Mouse (Mus musculus) limb, embryonic 14.5 days (tissue): Measurements from ENCODE around the gene Klkb1. TPM values are rescaled to one million over a fixed set of nuclear protein-coding genes. Genes with fewer than 3 reads are reported as not detected.

Source experiments
- ATAC-seq: fragments of 200-750 bp; cut with Nextera tagmentation; 2 replicates; pipeline ENCODE4 v1.8.0; 2017; ENCODE audit warnings: low read depth, moderate number of reproducible peaks, moderate TSS enrichment; ENCODE audit not compliant: low FRiP score
- DNase-seq: peaks from one replicate; pipeline ENCODE4 v3.0.0-alpha.2; 2015; ENCODE audit warnings: low spot score
- H3K27ac ChIP-seq: fragments of 300-500 bp; sonication (generic); replicated peaks from 2 replicates; pipeline ENCODE4 v1.5.1; 2014; ENCODE audit warnings: low read depth, mild to moderate bottlenecking, low read length, moderate library complexity, mixed read lengths
- H3K27me3 ChIP-seq: fragments of 300-500 bp; sonication (generic); 2 replicates; pipeline ENCODE4 v1.6.1; 2014; ENCODE audit warnings: low read length, mixed read lengths; ENCODE audit not compliant: control insufficient read depth, insufficient read depth
- H3K36me3 ChIP-seq: fragments of 300-500 bp; sonication (generic); 2 replicates; pipeline ENCODE4 v1.6.1; 2014; ENCODE audit warnings: mild to moderate bottlenecking, low read length, moderate library complexity, mixed read lengths; ENCODE audit not compliant: control insufficient read depth, insufficient read depth
- H3K4me1 ChIP-seq: fragments of 300-500 bp; sonication (generic); 2 replicates; pipeline ENCODE4 v1.6.1; 2014; ENCODE audit warnings: antibody characterized with exemption, low read length, mixed read lengths; ENCODE audit not compliant: control insufficient read depth, insufficient read depth
- H3K4me2 ChIP-seq: fragments of 300-500 bp; sonication (generic); replicated peaks from 2 replicates; pipeline ENCODE4 v1.6.1; 2014; ENCODE audit warnings: low read depth, mild to moderate bottlenecking, low read length, moderate library complexity; ENCODE audit not compliant: severe bottlenecking
- H3K4me3 ChIP-seq: fragments of 300-500 bp; sonication (generic); replicated peaks from 2 replicates; pipeline ENCODE4 v1.5.1; 2014; ENCODE audit warnings: low read length
- H3K9ac ChIP-seq: fragments of 300-500 bp; sonication (generic); 2 replicates; pipeline ENCODE4 v1.6.1; 2014; ENCODE audit warnings: mild to moderate bottlenecking, low read depth, low read length, moderate library complexity; ENCODE audit not compliant: severe bottlenecking
- H3K9me3 ChIP-seq: fragments of 300-500 bp; sonication (generic); 2 replicates; pipeline ENCODE4 v1.6.1; 2016; ENCODE audit warnings: low read length; ENCODE audit not compliant: control insufficient read depth
- POLR2A ChIP-seq: fragments of 200-500 bp; IDR thresholded peaks from 2 replicates; pipeline ENCODE4 v1.8.0; 2012; ENCODE audit warnings: inconsistent platforms, mild to moderate bottlenecking, moderate library complexity, borderline replicate concordance; ENCODE audit not compliant: insufficient read depth, insufficient read length; ENCODE audit errors: extremely low read depth
- WGBS: fragments of 180-500 bp; shearing (Covaris S2); extraction: QIAGEN DNeasy Blood & Tissue Kit; methylation state at CpG from one replicate; pipeline ENCODE4 v1.1.7; 2014; 5-methylcytosine and 5-hydroxymethylcytosine counted together
- polyA plus RNA-seq, 2 experiments: library from polyadenylated mRNA; depleted of rRNA in 1 of 2; stranded (reverse) in 1 of 2; unstranded in 1 of 2; fragments of >200 nt; fragmentation: Nextera tagmentation in 1 of 2; extraction: Ambion mirVana in 1 of 2; gene quantifications; 2 replicates each; pipeline versions ENCODE4 v1.2.1 to v1.2.3; 2012 to 2014

The Klkb1 gene
- polyA plus RNA-seq, 2 experiments = 0.01 TPM; not detected in 1

DNA sequence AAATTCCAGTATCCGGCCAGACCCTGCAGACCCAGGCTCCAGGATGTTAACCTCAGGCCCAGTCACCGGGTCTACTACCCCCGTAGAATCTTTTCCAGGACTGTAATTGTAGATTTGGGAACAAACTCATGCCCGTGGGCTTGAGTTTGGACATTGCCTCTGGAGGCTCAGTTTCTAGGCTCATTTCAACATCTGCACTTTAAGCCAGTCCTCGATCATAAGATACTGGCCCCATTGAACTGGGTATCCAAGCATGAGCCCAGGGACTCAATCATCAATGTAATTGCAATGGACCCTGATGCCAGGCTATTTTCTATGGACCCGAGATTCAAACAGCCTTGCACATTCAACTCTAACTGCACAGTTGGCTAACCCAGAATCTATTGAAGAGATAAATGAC lies 617 bp upstream of the Klkb1 start:
- H3K4me3 ChIP-seq = no peak overlapping the region
- H3K27ac ChIP-seq = no peak overlapping the region
- no peak for DNase-seq
- no peak for TF ChIP-seq POLR2A
- ATAC-seq = no peak
- no peaks in the 10 kb centered on the region for H3K27me3 ChIP-seq
- H3K9me3 ChIP-seq = no peaks in the 10 kb centered on the region
- H3K36me3 ChIP-seq = no peaks in the 10 kb centered on the region
- H3K9ac ChIP-seq = no peak overlapping the region
- H3K4me2 ChIP-seq = no peak overlapping the region
- 91% methylated on average over 6 of the region's 6 CpGs for WGBS
- H3K4me1 ChIP-seq = no peaks in the 10 kb centered on the region

DNA sequence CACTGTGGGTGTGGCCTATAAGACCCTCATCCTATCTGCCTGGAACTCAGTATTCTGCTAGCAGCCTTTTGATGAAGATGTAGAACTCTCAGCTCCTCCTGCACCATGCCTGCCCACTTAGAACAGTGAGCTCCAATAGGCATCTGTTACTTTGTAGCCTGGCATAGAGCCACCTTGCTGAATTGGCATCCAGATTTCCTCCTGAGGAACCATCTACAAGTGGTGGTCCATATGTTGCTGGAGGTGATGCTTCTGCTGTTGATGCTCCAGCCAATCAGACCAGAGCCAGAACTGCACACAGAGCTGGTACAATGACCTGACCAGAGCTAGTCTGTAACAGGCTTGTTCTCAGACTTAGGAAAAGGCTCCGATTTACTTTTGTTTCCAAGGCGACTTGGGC lies 2.9 kb downstream of the Klkb1 start:
- DNase-seq = no peak
- no peaks in the 10 kb centered on the region for H3K4me1 ChIP-seq
- WGBS = 78% methylated on average over 2 of the region's 2 CpGs
- H3K27me3 ChIP-seq = no peaks in the 10 kb centered on the region
- H3K27ac ChIP-seq = no peak overlapping the region
- no peaks in the 10 kb centered on the region for H3K36me3 ChIP-seq
- H3K4me2 ChIP-seq = no peak overlapping the region
- ATAC-seq = no peak
- no peak for TF ChIP-seq POLR2A
- no peak overlapping the region for H3K4me3 ChIP-seq
- no peak overlapping the region for H3K9ac ChIP-seq
- no peaks in the 10 kb centered on the region for H3K9me3 ChIP-seq

DNA sequence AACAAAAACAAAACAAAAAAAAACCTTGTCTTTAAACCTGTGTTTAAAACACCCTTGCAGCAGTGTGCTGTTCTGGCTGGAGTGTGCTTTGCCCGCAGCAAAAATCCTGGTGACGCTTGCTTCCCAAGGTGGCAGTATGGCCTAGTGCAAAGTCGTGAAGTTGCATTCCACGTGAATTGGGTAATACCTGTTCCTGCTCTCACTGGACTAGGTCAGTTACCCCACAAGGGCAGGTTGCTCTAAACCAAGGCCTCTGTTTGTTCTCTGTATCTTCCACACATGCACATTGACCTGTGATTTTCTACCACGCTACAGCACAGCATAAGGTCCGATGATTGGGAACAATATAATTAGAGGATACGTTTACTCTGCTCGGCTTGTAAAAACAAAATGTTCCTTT lies 13.0 kb downstream of the Klkb1 start:
- ATAC-seq (no peak), DNase-seq (no peak)
- no peak overlapping the region for H3K4me2 ChIP-seq
- no peaks in the 10 kb centered on the region for H3K36me3 ChIP-seq
- no peak overlapping the region for H3K27ac ChIP-seq
- H3K27me3 ChIP-seq = no peaks in the 10 kb centered on the region
- TF ChIP-seq POLR2A = no peak
- H3K9ac ChIP-seq = no peak overlapping the region
- H3K9me3 ChIP-seq = no peaks in the 10 kb centered on the region
- H3K4me1 ChIP-seq = no peaks in the 10 kb centered on the region
- WGBS = 65% methylated on average over 8 of the region's 8 CpGs
- no peak overlapping the region for H3K4me3 ChIP-seq

DNA sequence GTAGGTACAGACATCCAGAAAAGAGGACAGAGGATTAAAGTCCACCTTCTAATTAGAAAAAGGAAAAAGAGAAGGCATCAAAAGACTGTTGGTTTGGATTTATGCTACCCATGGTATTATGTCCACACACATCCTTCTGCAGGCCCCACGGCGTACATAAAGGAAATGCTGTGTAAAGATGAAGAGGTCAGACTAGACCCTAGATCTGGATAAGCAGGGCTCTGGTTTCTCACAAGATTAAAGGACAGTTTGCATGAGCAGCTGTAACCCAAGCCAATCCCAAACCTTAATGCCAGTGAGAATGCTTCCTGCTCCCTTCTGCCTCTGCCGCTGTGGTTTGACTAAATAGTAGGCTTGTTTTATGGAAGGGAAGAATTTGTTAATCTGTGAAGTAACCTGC lies 17.2 kb downstream of the Klkb1 start:
- WGBS = 67% methylated on average over 3 of the region's 3 CpGs
- Histone ChIP-seq H3K27me3 (no peaks in the 10 kb centered on the region), H3K36me3 (no peaks in the 10 kb centered on the region), H3K27ac (no peak overlapping the region), H3K9ac (no peak overlapping the region), H3K9me3 (no peaks in the 10 kb centered on the region), H3K4me1 (no peaks in the 10 kb centered on the region), H3K4me3 (no peak overlapping the region), H3K4me2 (no peak overlapping the region)
- ATAC-seq (no peak), DNase-seq (no peak)
- no peak for TF ChIP-seq POLR2A

DNA sequence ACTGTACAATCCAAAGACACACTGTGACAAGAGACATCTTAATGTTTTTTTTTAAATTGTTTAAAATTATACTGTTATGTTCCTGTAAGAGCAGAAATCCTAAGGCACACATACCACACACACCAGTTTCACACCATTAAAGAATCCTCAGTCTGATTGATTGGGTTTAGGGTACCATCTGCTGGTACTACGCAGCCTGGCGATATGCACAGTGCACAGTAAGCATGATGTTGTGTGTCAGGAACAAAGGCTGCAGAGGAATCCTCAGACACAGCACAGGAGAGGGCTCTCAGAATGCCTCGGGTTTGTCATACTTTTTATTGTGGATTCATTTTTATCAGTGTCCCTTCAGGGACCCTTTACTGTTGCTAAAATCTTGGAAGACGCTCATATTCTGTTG lies 20.3 kb downstream of the Klkb1 start:
- H3K27me3 ChIP-seq = no peaks in the 10 kb centered on the region
- DNase-seq (no peak), ATAC-seq (no peak)
- no peak for TF ChIP-seq POLR2A
- WGBS = 80% methylated on average over 4 of the region's 4 CpGs
- no peak overlapping the region for H3K27ac ChIP-seq
- no peak overlapping the region for H3K9ac ChIP-seq
- H3K36me3 ChIP-seq = no peaks in the 10 kb centered on the region
- H3K9me3 ChIP-seq = no peaks in the 10 kb centered on the region
- no peaks in the 10 kb centered on the region for H3K4me1 ChIP-seq
- no peak overlapping the region for H3K4me3 ChIP-seq
- no peak overlapping the region for H3K4me2 ChIP-seq

DNA sequence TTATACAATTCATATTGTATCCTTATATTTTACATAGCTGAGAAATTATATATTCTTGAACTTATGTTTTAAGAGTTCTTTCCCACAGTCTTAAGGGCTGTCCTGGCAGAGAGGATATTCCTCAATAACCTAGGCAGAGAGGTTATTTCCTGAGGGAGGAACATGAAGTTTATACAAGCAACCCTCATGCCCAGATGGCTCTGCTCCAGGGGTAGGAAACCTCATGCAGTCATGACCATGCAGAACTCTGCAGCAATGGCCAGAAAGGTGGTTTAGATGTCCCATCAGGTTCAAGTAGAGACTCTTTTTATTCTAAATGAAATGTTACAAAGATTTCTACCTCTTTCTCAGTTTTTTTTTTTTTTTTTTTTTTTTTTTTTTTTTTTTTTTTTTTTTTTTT lies 25.6 kb downstream of the Klkb1 start:
- Histone ChIP-seq H3K4me1 (no peaks in the 10 kb centered on the region), H3K36me3 (no peaks in the 10 kb centered on the region), H3K4me3 (no peak overlapping the region), H3K27ac (no peak overlapping the region), H3K9ac (no peak overlapping the region), H3K9me3 (peaks cover 7% of the 10 kb centered on the region), H3K27me3 (no peaks in the 10 kb centered on the region), H3K4me2 (no peak overlapping the region)
- DNase-seq = no peak
- no peak for TF ChIP-seq POLR2A
- ATAC-seq = no peak
